Mouse (Mus musculus) urinary bladder, postnatal 36 days (tissue): ENCODE data around the gene Kcnc3.

Source experiments
- DNase-seq, 2 experiments: peaks; one replicate each; pipeline ENCODE4 v3.0.0; 2022; ENCODE audit warnings: low spot score in 2 of 2, mixed read lengths in 1 of 2

Gene Kcnc3

GRCm38 (mm10) chr7:44570989-44571388, 19.5 kb upstream of the Kcnc3 start:
- no peak for DNase-seq

GRCm38 (mm10) chr7:44571811-44572210, 18.7 kb upstream of the Kcnc3 start:
- DNase-seq: no peak

- DNase-seq: no peak
Measured at GRCm38 (mm10) chr7:44572213-44572701, 18.2 kb upstream of the Kcnc3 start, which contains the start of gene Napsa. Napsa (plus strand) TSS chr7:44572380.

GRCm38 (mm10) chr7:44572956-44573484, 17.4 kb upstream of the Kcnc3 start:
- no peak for DNase-seq

- no peak for DNase-seq
Measured at GRCm38 (mm10) chr7:44576333-44576844, 14.1 kb upstream of the Kcnc3 start.

GRCm38 (mm10) chr7:44581637-44582036, 8.8 kb upstream of the Kcnc3 start:
- no peak for DNase-seq

GRCm38 (mm10) chr7:44582709-44583108, 7.8 kb upstream of the Kcnc3 start:
- no peak for DNase-seq

GRCm38 (mm10) chr7:44583146-44583545, 7.3 kb upstream of the Kcnc3 start:
- DNase-seq: no peak

GRCm38 (mm10) chr7:44584265-44584804, 6.1 kb upstream of the Kcnc3 start:
- no peak for DNase-seq

GRCm38 (mm10) chr7:44584921-44585320, 5.5 kb upstream of the Kcnc3 start:
- no peak for DNase-seq

- DNase-seq: no peak
Measured at GRCm38 (mm10) chr7:44585606-44586005, 4.9 kb upstream of the Kcnc3 start.

- no peak for DNase-seq
Measured at GRCm38 (mm10) chr7:44586518-44586917, 3.9 kb upstream of the Kcnc3 start.

GRCm38 (mm10) chr7:44586930-44587329, 3.5 kb upstream of the Kcnc3 start:
- no peak for DNase-seq

- DNase-seq: no peak
Measured at GRCm38 (mm10) chr7:44587676-44588075, 2.8 kb upstream of the Kcnc3 start.

GRCm38 (mm10) chr7:44588338-44588737, 2.1 kb upstream of the Kcnc3 start:
- DNase-seq: no peak

GRCm38 (mm10) chr7:44589149-44589548, 1.3 kb upstream of the Kcnc3 start:
- peak; percentile 3 to 57 for DNase-seq

GRCm38 (mm10) chr7:44589946-44590345, 518 bp upstream of the Kcnc3 start:
- DNase-seq: no peak

GRCm38 (mm10) chr7:44591348-44592116, 1.1 kb downstream of the Kcnc3 start:
- no peak for DNase-seq

GRCm38 (mm10) chr7:44593051-44593450, 2.6 kb downstream of the Kcnc3 start:
- DNase-seq: no peak

GRCm38 (mm10) chr7:44593775-44594174, 3.3 kb downstream of the Kcnc3 start:
- DNase-seq: peak; percentile 53 to 77

GRCm38 (mm10) chr7:44594291-44594690, 3.8 kb downstream of the Kcnc3 start:
- no peak for DNase-seq

- DNase-seq: no peak
Measured at GRCm38 (mm10) chr7:44595131-44595561, 4.7 kb downstream of the Kcnc3 start.

GRCm38 (mm10) chr7:44596051-44596450, 5.6 kb downstream of the Kcnc3 start:
- no peak for DNase-seq
